Mouse (Mus musculus) activated CD4-positive, CD25-positive, alpha-beta regulatory T cell, adult 9 weeks (primary cell): ENCODE data around the gene Sh3bp2. TPM values are rescaled to one million over a fixed set of nuclear protein-coding genes. Genes with fewer than 3 reads are reported as not detected.

Experiments used
- polyA plus RNA-seq: library from polyadenylated mRNA; unstranded; fragments of 100-300 nt; shearing (Covaris generic); gene quantifications from one replicate; pipeline ENCODE4 v1.2.1, GENCODE M21; 2017

Gene Sh3bp2
- 17.6 TPM for polyA plus RNA-seq

DNA sequence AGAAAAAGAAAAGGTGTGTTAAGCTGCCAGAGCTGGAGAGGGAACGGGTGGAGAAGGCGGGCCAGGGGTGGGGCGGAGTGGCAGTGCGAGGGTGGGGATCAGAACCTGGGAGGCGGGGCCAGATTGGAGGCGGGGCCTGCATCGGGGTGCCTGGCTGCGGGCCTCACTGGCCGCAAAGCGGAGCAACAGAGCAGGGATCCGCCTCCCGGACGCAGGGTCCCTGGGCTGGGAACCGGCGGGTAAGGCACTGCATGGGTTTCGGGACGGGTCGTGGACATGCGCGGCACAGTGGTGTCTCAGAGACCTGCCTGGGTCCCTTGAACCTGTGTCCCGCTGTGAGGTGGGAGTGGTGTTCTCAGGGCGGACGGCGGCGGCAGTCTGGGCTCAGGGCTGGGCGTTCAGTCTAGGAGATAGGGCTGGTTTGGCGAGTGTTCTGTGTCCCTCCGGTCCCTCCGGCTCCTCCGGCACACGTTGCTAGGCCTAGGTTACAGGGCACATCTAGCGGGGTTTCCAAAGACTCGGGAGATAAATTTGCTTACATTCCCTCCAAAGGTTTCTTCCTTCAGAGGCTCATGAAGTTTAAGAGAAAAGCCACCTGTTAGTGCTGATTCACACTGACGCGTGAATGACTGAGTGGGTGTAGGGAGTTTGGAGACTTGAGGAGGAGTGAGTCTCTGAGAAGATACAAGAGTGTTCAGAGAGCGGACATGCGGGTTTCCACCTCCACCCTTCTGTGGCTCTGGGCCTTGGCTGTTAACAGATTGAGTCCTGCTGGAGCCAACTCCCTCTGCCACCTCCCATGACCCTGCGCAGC is at the start of gene Sh3bp2:
Gene Sh3bp2 (plus strand): TSS at position 176 of the 814 bp plus-strand sequence.

DNA sequence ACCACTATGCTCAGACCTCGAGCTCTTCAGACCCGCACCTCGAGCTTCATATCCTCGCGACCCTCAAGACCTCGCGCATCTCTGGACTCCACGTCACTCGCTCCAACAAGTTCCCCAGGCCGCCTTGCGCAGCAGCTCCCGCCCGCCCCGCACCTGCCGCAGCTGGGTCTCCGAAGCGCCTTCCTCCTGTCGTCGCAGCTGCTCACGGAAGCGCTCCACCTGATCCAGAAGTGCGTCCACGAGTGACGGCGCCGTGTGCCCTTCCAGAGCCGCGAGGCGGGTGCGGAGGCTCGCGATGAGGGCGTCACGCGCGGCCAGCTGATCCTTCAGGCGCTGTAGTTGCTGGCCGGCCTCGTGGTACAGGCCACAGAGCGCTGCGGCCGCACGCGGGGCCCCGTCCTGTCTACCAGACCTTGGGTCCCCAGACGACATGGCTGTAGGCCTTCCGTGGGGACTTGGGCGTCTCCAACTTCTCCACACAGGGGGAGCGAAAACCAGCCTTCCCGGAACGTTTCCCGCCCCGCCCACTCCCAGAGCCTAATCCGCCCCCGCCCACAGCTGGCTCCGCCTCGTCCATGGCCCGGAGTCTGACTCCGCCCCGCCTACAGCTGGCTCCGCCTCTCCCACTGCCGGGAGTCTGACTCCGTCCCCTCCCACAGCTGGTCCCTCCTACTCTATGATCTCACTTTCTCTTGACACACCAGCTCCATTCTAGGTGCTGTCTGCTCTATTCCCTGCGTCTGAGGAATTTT is 12.0 kb upstream of the Sh3bp2 start, which contains the start of gene Tnip2:
Gene Tnip2 (minus strand): TSS at position 526 of the 752 bp plus-strand sequence.

DNA sequence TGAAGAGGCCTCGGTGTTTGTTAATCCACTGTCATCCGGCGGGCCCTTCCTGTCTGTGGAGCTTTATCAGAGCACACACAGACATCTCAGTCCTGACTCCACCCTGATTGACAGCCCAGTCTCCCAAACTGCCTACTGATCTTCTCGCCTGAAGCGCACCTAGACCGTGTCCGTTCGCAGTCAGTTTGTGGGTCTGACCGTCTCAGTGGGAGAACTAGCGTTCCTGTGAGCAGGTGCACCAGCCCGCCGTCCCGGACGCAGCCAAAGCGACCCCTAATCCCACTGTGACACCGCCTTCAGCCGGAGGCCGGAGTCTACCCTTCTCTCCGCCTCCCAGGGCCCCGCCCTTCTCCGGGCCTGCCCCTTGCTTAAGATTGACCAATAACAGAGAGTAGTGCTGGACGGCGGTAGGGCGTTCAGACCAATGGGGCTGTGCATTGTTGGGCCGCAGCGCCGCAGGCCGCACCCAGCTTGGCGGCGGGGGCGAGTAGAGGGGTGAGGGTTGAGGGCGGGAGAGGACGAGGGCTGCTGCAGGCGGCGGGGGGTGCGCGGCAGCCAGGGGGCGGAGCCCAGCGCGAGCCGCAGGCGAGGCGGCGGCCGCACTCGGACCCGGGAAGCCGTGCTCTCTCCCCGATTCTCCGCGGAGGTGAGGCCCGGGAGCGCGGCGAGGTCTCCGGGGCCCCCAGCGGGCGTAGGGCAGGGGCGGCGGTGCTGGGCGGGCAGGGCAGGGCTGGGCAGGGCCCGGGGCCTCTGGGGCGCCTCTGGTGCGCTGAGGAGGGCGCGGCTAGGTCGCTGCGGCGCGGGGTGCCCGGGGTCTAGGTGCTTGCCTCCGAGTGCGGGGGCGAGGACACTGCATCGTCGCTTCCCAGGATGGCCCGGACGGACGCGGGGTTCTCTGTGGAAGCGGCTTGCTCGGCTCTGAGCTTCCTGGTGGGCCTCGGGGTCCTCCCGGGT is 47.9 kb downstream of the Sh3bp2 start, which contains the start of gene Add1:
Gene Add1 (plus strand): TSS at position 397 of the 954 bp plus-strand sequence.

Other genes starting within 250 kb of the Sh3bp2 start
- gene Zfyve28, start 237.4 kb upstream of the Sh3bp2 start, polyA plus RNA-seq: 3.8 TPM
- gene Cfap99, start 237.2 kb upstream of the Sh3bp2 start, polyA plus RNA-seq: not detected
- gene Rnf4, start 189.5 kb upstream of the Sh3bp2 start, polyA plus RNA-seq: 162 TPM
- 7.8 TPM for gene Fam193a, start 155.9 kb upstream of the Sh3bp2 start, polyA plus RNA-seq
- gene Tnip2, start 11.8 kb upstream of the Sh3bp2 start, polyA plus RNA-seq: 31.8 TPM
- 202 TPM for gene Add1, start 47.8 kb downstream of the Sh3bp2 start, polyA plus RNA-seq
- 99.8 TPM for gene Mfsd10, start 111.4 kb downstream of the Sh3bp2 start, polyA plus RNA-seq
- gene Nop14, start 134.3 kb downstream of the Sh3bp2 start, polyA plus RNA-seq: 38.3 TPM
- 8.3 TPM for gene Grk4, start 134.5 kb downstream of the Sh3bp2 start, polyA plus RNA-seq
- 8.4 TPM for gene Htt, start 235.9 kb downstream of the Sh3bp2 start, polyA plus RNA-seq